Mouse (Mus musculus) erythroblast, embryonic 14.5 days (primary cell): ENCODE results near the gene Prima1.

Experiments
- GATA1 ChIP-seq: IDR thresholded peaks from 2 replicates; pipeline ENCODE4 v1.6.1; 2012; ENCODE audit warnings: low read length, inconsistent platforms, mixed read lengths
- TAL1 ChIP-seq: IDR thresholded peaks from 3 replicates; pipeline ENCODE4 v1.6.1; 2012; ENCODE audit warnings: low read length, inconsistent platforms, mixed read lengths

- no peak for TF ChIP-seq GATA1
- TF ChIP-seq TAL1 = no peak
Measured at GRCm38 (mm10) chr12:103183057-103183456, 58.9 kb downstream of the Prima1 start.
